Mouse (Mus musculus) subcutaneous adipose tissue, adult 2 months (tissue): ENCODE results near the gene Tsga13. TPM values are rescaled to one million over a fixed set of nuclear protein-coding genes. Genes with fewer than 3 reads are reported as not detected.

ENCODE experiments used
- polyA plus RNA-seq: library from polyadenylated mRNA; depleted of rRNA; stranded (reverse); fragments of >200 nt; gene quantifications from 2 replicates; pipeline ENCODE4 v1.2.3, GENCODE M21; 2012; ENCODE audit warnings: low replicate concordance; rRNA removed

Tsga13 gene
- polyA plus RNA-seq, result not detected in 2 replicates

DNA sequence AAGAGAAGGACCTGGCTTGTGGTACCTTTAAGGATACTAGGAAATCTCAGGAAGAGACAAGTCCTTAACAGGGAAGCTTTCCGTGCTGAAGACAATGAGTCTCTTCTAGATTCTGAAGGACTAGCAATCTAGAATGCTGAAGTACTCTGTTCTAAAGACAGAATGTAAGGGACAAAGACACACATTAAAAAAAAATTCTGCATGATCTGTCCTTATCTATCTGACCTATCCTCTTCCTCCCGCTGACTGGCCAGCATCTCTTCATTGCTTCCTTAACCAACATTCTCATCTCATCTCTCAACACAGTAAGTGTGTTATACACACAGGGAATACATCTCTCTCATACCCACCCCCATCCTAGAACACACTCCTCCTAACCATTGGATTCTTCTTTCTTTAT lies at the start of gene Tsga13:
Gene Tsga13 (minus strand): TSS at position 101 of the 400 bp plus-strand sequence.

DNA sequence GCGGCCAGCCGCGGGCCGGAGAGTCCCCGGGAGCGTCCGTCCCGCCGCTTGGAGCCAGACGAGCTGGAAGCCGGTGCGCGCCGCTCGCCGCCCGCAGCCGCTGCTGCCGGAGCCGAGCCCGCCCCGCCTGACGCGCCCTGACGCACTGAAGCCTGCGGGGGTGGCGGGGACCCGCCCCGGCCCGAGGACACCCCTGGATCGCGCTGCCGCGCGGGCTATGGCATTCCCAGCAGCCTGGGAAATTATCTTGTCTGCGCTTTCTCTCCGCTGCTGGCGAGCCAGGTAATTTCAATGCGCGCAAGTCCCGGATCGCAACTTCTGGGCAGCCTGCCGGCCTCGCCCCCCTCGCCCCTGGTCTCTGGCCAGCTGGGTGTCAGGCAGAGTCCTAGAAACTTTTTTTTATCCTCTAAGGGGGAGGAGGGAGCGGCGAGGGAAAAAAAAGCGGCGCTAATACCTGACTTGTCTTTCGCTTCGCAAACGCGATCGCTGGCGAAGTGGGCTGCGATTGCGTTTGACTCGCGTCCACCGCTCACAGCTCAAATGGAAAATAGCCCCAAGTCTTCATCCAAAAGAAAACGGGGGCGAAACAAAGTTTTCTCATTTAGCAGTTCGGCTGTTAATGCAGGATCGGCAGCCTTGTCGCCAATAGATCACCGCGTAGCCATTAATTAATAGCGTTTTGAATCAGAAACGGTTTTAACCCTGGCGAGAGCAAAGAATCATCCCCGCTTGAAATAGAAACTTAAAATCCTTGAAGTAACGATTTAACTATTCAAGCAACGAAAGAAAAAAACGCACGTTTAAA lies 43.6 kb upstream of the Tsga13 start, which contains the start of gene Klf14:
Gene Klf14 (minus strand): TSS at position 343 of the 805 bp plus-strand sequence.

DNA sequence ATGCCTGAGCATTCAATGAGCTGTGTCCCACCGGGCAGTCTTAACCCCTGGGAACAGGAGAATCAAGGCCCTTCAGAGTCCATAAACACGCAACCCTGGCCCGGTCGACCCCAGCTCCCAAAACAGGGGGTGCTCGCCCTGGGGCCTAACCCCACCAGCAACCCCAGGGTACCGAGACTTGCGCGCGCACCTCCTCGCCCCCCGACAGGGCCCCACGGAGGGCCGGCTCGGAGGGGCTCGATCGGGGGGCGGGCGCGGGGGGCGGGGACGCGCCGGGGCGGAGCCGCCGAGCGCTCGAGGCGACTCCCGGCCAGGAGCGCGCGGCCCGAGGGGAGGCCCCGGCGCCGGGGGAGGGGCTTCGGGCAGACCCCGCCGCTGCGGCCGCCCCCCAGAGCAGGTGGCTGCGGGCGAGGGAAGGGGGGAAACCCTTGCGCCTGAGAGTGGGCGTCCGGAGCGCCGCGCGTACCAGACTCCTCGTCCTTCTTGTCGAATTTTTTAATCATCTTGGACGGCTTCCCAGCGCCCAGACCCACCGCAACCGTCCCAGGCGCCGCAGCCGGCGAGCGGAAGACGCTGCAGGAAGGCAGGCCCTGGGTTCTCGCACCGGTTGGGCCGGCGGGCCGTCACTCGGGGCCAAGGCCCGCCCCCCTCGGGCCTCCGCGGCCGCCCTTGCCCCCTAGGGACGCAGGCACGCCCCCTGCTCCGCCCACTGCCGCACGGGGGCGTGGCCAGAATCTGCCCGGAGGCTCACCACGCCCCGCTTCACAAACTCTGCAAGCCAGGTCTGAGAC lies 19.0 kb downstream of the Tsga13 start, which contains the start of gene Copg2:
Gene Copg2 (minus strand): TSS at position 600 of the 791 bp plus-strand sequence.

Other genes with a start within 250 kb of the Tsga13 start
- gene Cep41, start 221.8 kb downstream of the Tsga13 start, polyA plus RNA-seq, result 5.1 and 6.5 TPM in 2 replicates
- gene Mest, start 192.0 kb downstream of the Tsga13 start, polyA plus RNA-seq, result 269 and 1,242 TPM in 2 replicates
- 17.6 and 23.2 TPM in 2 replicates for gene Copg2, start 18.8 kb downstream of the Tsga13 start, polyA plus RNA-seq
- 0.18 and 3.2 TPM in 2 replicates for gene Klf14, start 43.5 kb upstream of the Tsga13 start, polyA plus RNA-seq